Mouse (Mus musculus) megakaryocyte, embryonic 14.5 days (primary cell): ENCODE measurements around the gene Gnao1.

Source experiments
- FLI1 ChIP-seq: IDR thresholded peaks from 2 replicates; pipeline ENCODE4 v1.6.1; 2012; ENCODE audit warnings: low read length, inconsistent platforms, mixed read lengths
- GATA1 ChIP-seq: IDR thresholded peaks from 3 replicates; pipeline ENCODE4 v1.6.1; 2012; ENCODE audit warnings: mixed read lengths, low read length, inconsistent platforms, borderline replicate concordance

- no peak for TF ChIP-seq GATA1
- TF ChIP-seq FLI1 = no peak
Measured at GRCm38 (mm10) chr8:94004139-94004538, 194.4 kb downstream of the Gnao1 start.
